Mouse (Mus musculus): ENCODE measurements at regions not wholly inside any gene's neighbourhood (a gene's known extent, or its start where the extent isn't known, plus 50 kb on each side); places are given as distances from the start of the nearest gene placed in this dataset.

- TF ChIP-seq FLI1 (IDR thresholded peaks at IDR 0.05; ENCODE audit: low read length) (no peak), GATA1 (IDR thresholded peaks at IDR 0.05; ENCODE audit: borderline replicate concordance, low read length) (no peak)
Measured at GRCm38 (mm10) chr13:103539577-103539976, 205.3 kb upstream of the Mast4 start.

Data from megakaryocyte, embryonic 14.5 days (primary cell).